Mouse (Mus musculus) megakaryocyte, adult 5-6 weeks (primary cell): Measurements from ENCODE around the gene Wbp2. TPM values are rescaled to one million over a fixed set of nuclear protein-coding genes. Genes with fewer than 3 reads are reported as not detected.
"Not testable (repeated sequence)": the region's sequence is repeated elsewhere in the genome, so short reads cannot be mapped to it uniquely, and the experiment has no call there.

Experiments used
- ATAC-seq: 2 replicates; pipeline ENCODE4 v1.8.0; 2016; ENCODE audit warnings: mild to moderate bottlenecking, inconsistent platforms; ENCODE audit not compliant: poor library complexity, severe bottlenecking
- total RNA-seq, 2 experiments: library from RNA; stranded (forward) in 1 of 2; stranded (reverse) in 1 of 2; fragments of 153-499, 151-499 nt in 1 of 2; fragments of 221-1000, 200-1000 nt in 1 of 2; gene quantifications; 2 replicates each; pipeline versions ENCODE4 v1.2.3 to v1.2.4; 2015 to 2017

Gene Wbp2
- total RNA-seq, 2 experiments from 2014 or later = 39.5 to 89.9 TPM

DNA sequence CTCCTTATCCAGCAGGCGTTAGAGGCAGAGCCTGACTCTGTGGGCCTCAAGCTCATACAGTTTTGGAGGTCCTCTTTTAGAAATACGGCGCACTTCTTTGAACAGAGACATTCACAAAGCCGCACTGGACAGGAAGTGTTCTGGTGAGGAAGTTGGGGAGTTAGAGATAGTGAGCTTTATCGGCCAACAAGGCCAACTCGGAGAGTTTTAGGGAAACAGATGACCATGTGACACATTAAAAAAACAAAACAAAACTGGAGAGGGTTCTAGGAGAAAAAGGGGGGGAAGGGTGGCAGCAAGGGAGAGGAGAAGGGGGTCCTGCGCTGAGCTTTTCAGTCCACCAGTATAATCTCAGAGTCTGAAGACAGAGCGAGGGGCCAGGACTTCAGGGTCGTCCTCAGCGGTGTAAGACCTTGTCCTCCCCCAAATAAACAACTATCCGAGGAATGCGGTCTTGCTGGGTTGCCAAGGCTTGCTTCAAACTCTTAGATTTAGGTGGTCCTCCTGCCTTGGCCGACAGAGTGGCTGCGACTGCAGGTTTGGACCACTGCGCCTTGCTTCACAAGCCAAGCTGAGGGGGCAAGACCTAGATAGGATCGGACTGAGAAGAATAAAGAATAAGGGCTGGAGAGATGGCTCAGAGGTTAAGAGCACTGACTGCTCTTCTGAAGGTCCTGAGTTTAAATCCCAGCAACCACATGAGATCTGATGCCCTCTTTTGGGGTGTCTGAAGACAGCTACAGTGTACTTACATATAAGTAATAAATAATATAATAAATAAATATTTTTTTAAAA lies 7.2 kb upstream of the Wbp2 start:
- peak; percentile 75 for ATAC-seq

DNA sequence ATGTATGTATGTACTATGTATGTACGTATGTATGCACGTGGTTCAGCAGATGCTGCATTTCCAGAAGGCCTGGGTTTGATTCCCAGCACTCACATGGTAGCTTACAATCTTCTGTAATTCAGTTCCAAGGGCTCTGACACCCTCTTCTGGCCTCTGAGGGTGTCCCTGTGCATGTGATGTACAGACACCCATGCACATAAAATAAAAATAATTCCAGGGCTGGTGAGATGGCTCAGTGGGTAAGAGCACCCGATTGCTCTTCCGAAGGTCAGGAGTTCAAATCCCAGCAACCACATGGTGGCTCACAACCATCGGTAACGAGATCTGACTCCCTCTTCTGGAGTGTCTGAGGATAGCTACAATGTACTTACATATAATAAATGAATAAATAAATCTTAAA lies 6.2 kb upstream of the Wbp2 start:
- ATAC-seq = not testable (repeated sequence)

DNA sequence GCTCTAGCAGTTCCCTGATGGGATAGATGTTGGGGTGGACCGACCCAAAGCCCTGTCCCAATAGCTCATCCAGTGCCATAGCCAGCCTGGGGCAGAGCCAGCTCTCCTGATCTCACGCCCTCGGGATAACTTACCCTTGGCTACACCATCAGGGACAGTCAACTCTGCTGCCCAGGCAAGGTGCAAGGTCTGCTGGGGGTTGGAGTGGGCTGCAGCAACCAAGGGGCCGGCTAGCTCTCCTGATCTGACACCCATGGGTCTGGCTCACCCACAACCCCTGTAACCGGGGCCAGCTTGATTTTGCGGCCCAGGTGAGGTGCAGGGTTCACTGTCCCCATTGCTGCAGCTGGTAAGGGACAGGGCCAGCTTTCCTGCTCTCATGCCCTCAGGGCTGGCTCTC lies 4.8 kb upstream of the Wbp2 start:
- no peak for ATAC-seq

DNA sequence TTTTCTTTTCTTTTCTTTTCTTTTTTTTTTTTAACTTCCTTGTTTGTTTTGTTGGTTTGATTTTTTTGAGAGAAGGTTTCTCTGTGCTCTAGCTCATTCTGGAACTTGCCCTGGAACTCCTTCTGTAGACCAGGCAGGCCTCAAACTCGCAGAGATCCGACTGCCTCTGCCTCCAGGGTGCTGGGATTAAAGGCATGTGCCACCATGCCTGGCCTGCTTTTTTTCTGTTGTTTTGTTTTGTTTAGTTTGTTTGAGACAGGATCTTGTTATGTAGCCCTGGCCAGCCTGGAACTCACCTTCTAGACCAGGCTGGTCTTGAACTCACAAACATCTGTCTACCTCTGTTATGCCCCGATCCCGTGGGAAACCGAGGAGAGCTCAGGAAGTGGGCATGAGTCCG lies 2.8 kb upstream of the Wbp2 start:
- no peak for ATAC-seq

DNA sequence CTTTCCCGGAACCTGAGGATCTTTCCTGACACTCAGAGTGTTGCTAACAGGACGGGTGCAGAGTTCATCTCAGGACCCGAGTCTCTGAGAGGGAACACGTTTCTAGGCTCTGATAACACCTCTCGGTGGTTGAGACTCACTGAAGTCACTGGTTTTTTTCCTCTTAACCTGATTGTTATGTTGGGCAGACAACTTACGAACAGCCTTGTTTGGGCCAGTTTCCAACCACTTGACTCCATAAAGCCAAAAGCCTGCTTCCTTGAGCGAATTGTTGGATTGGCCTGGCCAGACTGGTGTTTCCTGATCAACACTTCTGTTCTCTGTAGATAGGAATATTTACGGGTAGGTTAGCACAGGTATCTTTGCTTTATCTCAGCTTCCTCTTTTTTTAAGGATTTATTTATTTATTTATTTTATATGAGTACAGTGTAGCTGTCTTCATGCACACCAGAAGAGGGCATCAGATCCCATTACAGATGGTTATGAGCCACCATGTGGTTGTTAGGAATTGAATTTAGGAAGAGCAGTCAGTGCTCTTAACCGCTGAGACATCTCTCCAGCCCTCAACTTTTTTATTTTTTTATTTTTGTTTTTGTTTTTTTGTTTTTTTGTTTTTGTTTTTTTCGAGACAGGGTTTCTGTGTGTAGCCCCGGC lies 2.1 kb upstream of the Wbp2 start:
- no peak for ATAC-seq

DNA sequence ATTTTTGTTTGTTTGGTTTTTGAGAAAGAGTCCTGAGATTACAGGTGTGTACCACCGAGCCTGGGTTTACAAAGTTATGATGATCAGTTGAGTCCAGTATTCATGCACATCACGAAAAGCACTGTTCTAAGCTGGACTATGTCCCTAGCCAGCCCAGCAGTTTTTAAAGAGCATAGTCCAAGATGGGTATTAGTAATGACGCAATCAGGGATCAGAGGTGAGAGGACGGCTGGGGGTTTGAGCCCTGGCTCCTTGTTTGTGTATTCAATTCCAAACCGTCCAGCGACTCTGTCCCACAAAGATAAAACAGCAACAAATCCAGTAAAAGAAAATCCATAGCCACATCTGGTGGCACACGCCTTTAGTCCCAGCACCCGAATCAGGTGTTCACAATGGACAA lies 1.4 kb upstream of the Wbp2 start:
- no peak for ATAC-seq

DNA sequence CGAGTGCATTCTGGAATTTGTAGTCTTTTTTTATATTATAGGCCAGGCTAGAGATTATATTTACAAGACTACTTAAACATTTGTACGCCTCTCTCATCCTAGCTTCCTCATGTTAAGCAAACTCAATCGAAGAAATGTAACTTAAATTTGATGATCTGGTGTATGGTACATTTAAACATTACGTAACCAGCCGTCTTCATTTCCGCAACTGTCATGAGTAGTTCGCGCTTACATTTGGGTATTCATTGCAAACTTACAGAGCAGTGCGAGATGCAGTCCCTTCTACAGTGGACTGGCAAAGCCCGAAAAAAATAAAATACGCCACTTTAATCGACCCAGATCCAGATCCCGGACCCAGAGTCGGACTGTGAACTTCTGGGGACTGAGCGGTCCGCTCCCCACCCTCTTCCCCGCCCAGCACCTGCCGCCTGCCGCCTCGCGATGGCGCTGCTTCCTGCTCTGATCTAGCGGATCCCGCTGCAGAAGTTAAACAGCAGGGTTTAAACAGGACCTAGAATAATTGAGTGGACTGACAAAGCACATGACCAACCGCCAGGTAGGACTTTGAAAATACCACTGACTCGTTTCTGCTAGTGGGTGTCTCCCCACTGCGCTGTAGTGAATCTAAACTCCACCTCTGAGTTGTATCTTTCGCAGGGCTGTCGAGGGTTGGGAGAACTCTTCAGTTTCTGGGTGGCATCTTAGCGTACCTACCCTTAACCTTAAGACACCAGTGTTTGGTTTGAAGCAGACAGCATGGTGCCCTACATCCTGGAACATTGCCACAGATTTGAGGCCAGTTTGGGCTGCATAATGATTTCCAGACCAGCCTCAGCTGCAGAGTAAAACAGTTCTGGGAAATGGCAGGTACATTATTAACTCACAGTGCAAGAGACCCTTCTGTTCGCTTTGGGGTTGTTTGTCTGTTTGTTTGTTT lies 667 bp upstream of the Wbp2 start:
- ATAC-seq = peak; percentile 74

DNA sequence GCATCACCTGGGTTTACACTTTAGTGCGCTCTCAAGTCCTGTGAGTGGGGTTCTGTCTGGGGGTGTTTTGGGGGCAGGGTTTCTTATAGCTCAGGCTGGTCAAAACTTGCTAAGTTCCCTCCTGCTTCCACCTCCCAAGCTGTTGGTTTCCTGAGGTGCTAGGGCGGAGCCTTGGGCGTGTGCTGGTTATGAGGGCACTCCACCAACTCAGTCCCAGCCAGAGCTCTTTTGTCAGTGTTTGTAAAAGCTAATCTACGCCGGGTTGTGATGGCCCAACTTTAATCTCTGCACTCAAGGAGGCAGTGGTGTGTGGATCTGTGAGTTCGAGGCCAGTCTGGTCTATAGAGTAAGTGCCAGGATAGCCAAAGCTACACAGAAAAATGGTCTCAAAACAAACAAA lies 2.6 kb downstream of the Wbp2 start:
- ATAC-seq = no peak

DNA sequence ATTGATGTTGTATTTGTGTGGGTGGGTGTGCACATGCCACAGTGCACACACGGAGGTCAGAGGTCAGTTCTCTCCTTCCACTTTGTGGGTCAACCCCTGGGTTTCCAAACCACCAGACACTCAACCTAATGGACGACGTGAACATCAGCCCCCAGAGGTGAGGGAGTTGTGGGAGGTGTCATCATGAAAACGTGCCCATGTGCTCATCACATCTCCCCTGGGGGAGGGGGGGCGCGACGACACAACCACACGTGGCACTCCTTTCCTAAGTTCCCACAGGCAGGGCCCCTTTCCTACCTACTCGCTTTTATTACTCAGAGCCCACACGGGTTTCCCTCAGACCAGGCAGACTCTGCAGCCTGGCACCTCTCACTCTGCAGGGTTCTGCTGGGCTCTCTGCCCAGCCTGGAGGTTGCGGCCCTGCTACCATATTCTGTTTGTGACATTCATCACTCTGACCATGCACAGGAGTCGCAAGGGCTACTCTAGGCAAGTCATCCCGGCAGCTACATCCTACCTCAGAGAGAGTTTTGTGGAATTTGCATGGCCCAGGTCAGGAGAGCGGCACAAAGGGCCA lies 3.6 kb downstream of the Wbp2 start:
- no peak for ATAC-seq

DNA sequence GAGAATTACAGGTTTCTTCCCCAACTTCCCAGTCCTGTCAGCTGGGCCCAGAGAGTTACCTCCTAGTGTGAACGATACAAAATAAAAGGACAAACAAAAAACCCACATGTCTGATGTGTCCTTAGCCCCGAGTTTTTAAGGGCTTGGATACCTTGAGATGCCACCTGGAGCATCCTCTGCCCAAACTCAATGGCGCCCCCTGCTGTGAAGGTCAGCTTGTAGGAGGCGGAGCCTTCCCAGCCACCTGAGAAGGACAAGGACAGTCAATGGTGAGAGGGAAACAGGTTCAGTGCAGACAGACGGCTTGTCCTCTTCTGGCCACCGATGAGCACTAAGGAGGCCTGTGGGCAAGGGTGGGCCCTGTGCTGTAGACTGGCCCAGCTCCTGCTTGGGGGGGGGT lies 5.7 kb downstream of the Wbp2 start:
- ATAC-seq = no peak

DNA sequence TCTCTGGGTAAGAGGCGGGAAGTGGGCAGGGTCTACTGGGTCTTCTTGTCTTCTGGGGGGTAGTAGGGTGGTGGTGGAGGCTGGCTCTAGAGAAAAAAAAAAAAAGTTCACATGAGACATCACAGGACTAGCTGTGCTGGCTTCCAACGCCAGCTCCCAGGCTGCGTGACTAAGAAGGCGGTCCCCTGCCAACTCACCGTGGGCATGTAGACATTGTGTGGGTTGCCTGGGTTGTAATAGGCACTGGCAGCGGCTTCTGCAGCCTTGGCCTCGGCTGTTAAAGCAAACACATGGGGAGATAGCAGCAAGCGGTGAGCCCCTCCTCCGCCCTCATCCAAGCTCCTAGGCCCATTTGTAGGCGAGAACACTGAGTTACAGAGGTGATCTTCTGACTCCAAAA lies 7.3 kb downstream of the Wbp2 start:
- no peak for ATAC-seq

DNA sequence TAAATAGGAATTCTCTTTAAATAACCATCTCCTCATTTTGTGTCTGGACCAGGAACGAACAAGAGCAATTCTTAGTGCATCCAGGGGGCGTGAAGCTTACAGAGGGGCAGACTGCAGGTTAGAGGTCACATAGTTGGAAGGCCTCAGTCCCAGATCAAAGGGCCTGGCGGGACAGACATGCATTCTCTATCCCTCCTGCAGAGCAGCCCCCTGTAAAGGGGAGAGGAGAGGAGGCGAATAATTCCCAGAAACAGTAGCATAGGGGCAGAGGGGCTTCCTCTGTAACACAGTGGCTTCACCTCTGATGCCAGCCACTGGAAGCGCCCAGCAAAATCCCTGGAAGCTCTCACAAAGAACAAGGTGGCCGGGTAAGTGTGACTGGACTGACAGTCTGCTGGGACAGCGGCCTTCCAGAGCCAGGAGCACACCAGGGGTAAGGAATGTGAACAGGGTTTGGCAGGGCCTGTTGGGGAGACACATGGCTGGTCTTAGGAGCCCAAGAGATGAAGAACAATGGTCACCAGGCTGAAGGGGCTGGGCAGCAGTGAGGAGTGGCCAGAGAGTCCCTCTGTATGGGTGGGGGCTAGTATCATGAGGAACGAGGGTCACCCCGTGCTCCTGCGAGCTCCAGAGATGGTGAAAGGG lies 8.0 kb downstream of the Wbp2 start:
- no peak for ATAC-seq

DNA sequence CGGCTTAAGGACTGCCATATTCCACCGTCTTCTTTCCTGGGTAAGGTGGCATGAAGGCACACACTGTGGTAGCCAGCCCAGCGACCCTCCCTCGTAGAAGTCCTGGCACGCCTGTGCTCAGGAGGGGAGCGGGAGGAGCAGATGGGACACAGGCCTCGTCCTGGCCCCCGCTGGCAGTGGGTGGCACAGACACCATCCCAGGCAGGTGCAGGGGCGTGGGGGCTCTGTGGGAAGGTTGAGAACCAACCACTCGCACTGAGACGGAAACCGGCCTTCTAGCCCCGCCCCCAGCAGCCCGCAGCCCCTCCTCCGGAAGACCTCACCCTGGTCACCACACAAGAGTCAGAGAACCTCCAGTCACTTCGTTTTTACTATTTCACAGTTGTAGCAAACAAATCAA lies 8.6 kb downstream of the Wbp2 start:
- peak; percentile 68 for ATAC-seq

DNA sequence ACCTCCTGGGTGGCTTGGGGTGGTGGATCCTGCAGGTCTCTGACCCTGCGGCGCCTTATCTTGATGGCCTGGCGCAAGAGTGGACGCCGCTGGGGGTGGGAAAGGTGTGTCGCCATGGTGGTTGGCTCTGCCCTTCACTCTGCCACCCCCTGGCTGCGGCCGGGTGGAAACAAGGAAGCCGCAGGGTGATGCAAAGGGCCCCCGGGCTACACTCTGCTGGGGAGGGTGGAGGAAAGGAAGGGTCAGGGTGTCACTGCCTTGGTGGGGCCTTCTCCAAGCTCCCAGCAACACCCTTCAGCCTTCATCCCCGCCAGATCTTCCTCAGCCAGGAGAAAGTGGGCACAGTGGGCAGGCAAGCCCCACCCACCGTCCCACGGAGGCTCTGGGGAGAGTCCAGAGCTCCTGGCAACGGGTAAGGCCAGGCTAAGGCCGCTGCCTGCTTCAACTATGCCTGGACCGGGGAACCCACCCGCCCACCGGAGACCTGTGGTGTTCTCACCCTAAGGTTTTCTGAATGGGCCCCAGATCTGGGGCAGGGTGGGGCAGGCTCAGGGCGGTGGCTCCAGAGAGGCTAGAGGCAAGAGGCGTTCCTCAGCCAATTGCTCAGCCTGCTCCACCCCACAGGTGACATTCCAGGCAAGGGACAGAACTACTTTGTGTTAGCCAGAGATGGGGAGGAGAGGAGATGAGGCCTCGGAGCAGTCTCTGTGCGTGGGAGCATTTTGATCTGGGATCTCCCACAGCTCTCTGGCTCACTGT lies 9.2 kb downstream of the Wbp2 start, which contains the start of gene Unc13d:
Gene Unc13d (minus strand): TSS at position 516 of the 759 bp plus-strand sequence.
- peak; percentile 81 for ATAC-seq

DNA sequence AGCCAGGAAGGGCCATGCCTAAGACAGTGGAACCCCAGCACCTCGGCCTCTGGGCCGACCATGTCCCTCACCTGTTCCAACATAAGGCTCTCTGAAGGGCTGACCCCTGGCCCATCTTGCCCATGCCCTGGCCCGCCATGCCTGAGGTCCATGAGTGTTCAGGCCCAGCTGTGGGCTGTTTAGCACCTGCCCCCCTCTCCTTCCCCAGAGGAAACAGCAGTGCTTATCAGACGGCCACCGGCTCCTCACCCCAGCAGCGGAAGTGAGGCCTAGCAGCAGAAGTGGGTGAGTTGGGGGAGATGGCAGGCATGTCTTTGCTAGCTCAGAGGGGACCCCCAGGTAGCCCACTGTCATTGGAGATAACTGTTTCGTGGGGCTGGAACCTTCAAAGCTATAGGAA lies 10.0 kb downstream of the Wbp2 start:
- ATAC-seq = peak; percentile 34

DNA sequence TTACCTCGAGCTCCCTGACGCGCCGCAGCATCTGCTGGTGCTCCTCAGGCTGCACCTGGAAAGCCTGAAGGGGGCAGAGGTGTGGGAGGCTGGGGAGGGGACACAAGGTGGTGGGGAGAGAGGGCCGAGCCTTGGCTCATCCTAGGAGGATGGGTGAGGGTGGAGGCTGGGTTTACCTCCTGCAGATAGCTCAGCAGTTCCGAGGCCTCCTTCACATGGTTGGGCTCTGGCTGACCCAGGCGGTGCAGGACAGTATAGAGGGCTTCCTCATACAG lies 10.6 kb downstream of the Wbp2 start:
- ATAC-seq = no peak

DNA sequence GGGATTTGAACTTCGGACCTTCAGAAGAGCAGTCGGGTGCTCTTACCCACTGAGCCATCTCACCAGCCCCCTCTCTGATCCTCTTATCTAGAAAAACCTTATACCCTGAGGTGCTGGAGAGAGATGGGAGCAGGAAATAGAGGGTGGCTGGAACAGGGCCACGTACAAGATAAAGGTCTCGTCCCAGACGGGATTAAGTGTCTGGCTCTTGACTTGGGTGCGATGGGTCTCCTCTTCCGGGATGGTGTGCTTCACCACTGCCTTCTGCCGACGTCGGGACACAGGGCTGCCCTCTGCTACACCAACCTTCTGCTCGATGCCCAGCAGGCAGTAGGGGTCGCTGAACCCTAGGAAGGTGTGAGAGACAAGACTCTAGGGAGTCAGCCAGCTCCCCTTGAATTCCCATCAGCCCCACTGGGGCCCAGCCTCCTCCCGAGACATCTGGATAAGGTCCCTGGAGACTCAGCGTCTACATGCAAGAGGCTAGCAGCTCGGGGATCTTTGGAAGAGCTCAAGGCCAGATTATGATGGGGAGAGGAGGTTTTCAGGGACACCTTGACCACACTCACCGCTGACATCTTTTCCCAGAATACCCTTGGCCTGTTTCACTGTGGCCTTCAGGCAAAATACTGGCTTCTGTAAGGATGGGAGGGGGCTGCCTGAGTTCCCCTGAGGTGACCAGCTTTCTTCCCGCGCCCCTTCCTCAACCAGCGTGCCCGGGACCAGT lies 11.1 kb downstream of the Wbp2 start:
- no peak for ATAC-seq

DNA sequence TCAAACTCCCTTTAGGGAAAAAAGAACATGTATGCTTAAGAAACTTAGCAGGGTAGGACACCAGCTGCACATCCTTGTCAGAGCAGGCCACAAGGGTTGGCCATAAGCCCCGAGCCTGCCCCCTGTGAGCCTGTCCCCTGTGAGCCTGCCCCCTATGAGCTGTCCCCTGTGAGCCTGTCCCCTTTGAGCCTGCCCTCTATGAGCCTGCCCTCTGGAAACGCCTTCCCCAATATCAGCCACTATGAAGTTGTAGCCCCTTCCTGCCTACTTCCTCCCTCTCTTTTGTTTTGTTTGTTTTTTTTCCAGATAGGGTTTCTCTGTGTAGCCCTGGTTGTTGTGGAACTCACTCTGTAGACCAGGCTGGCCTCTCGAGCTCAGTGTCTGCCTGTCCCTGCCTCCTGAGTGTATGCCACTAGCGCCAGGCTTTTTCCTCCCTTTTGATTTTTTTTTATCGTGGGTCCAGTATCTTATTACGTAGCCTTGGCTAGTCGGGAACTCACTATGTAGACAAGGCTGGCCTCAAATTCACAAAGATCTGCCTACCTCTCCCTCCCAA lies 12.3 kb downstream of the Wbp2 start:
- no peak for ATAC-seq

DNA sequence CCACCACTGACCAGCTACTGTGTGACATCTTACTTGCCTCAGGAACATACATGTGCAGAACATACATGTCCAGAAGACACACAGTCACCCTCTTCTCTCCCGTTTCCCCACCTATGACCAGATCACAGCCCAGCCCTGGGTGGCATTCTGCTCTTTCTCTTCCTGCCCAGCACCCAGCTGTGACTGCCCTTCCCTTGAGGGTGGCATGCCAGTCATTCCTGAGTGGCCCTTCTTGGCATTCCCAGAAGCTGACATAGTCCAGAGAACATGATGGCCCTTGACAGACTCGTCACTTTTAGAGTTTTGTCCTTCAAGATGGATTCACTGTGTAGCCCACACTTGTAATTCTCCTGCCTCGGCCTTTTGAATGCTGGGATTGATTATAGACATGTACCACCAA lies 14.2 kb downstream of the Wbp2 start:
- ATAC-seq = no peak
